Mouse (Mus musculus): ENCODE data around the gene Olfr275. TPM values are rescaled to one million over a fixed set of nuclear protein-coding genes. Genes with fewer than 3 reads are reported as not detected.
"Not testable (repeated sequence)": the region's sequence is repeated elsewhere in the genome, so short reads cannot be mapped to it uniquely, and the experiment has no call there.

Olfr275 gene
- not detected in 2 replicates for polyA plus RNA-seq (2016; fragmentation: Nextera tagmentation; extraction: Ambion mirVana)

- H3K36me3 ChIP-seq: no peaks in the 10 kb centered on the region
- H3K27ac ChIP-seq: no peak within 1 kb of the TSS
- WGBS: 80% methylated on average over 2 of the region's 2 CpGs
- H3K27me3 ChIP-seq (ENCODE audit: insufficient read depth, poor library complexity, severe bottlenecking): no peaks in the 10 kb centered on the region
- H3K4me3 ChIP-seq: no peak within 1 kb of the TSS
- H3K9me3 ChIP-seq: no peaks in the 10 kb centered on the region
- no peaks in the 10 kb centered on the region for H3K4me1 ChIP-seq
- DNase-seq (ENCODE audit: low spot score): no peak
Observed at GRCm38 (mm10) chr4:52814304-52814703, at the start of gene Olfr275. Gene Olfr275 (plus strand): TSS chr4:52814604.

GRCm38 (mm10) chr4:52765612-52766011 lies 48.8 kb upstream of the Olfr275 start:
- no peak for DNase-seq (ENCODE audit: low spot score)
- no peaks in the 10 kb centered on the region for H3K27me3 ChIP-seq (ENCODE audit: insufficient read depth, poor library complexity, severe bottlenecking)
- 84% methylated on average over 6 of the region's 6 CpGs for WGBS

GRCm38 (mm10) chr4:52772186-52772585 lies 42.2 kb upstream of the Olfr275 start:
- DNase-seq (ENCODE audit: low spot score): no peak
- Histone ChIP-seq H3K4me3 (no peak overlapping the region), H3K36me3 (no peaks in the 10 kb centered on the region), H3K9me3 (no peaks in the 10 kb centered on the region), H3K4me1 (no peaks in the 10 kb centered on the region), H3K27ac (no peak overlapping the region), H3K27me3 (ENCODE audit: insufficient read depth, poor library complexity, severe bottlenecking) (no peaks in the 10 kb centered on the region)
- 80% methylated on average over 5 of the region's 5 CpGs for WGBS

More at GRCm38 (mm10) chr4:52765612-52766011, 48.8 kb upstream of the Olfr275 start:
- no peak overlapping the region for H3K4me3 ChIP-seq
- H3K4me1 ChIP-seq: no peaks in the 10 kb centered on the region
- H3K27ac ChIP-seq: no peak overlapping the region
- no peaks in the 10 kb centered on the region for H3K36me3 ChIP-seq
- no peaks in the 10 kb centered on the region for H3K9me3 ChIP-seq

- no peak overlapping the region for H3K4me3 ChIP-seq
- DNase-seq (ENCODE audit: low spot score): no peak
- WGBS: 40% methylated on average over 3 of the region's 3 CpGs
- H3K4me1 ChIP-seq: no peaks in the 10 kb centered on the region
- H3K9me3 ChIP-seq: no peaks in the 10 kb centered on the region
- no peaks in the 10 kb centered on the region for H3K36me3 ChIP-seq
- no peak overlapping the region for H3K27ac ChIP-seq
- H3K27me3 ChIP-seq (ENCODE audit: insufficient read depth, poor library complexity, severe bottlenecking): no peaks in the 10 kb centered on the region
Observed at GRCm38 (mm10) chr4:52800013-52800412, 14.4 kb upstream of the Olfr275 start.

GRCm38 (mm10) chr4:52811871-52812270 lies 2.5 kb upstream of the Olfr275 start:
- no peaks in the 10 kb centered on the region for H3K36me3 ChIP-seq
- H3K27ac ChIP-seq: no peak overlapping the region
- no peaks in the 10 kb centered on the region for H3K9me3 ChIP-seq
- no peaks in the 10 kb centered on the region for H3K4me1 ChIP-seq
- no peak overlapping the region for H3K4me3 ChIP-seq
- 37% methylated on average over 2 of the region's 2 CpGs for WGBS
- H3K27me3 ChIP-seq (ENCODE audit: insufficient read depth, poor library complexity, severe bottlenecking): no peaks in the 10 kb centered on the region
- no peak for DNase-seq (ENCODE audit: low spot score)

- Histone ChIP-seq H3K9me3 (no peaks in the 10 kb centered on the region), H3K4me1 (no peaks in the 10 kb centered on the region), H3K27me3 (ENCODE audit: insufficient read depth, poor library complexity, severe bottlenecking) (no peaks in the 10 kb centered on the region), H3K36me3 (no peaks in the 10 kb centered on the region), H3K27ac (no peak overlapping the region), H3K4me3 (no peak overlapping the region)
- no peak for DNase-seq (ENCODE audit: low spot score)
- 90% methylated on average over 11 of the region's 11 CpGs for WGBS
Observed at GRCm38 (mm10) chr4:52821375-52821774, 7.0 kb downstream of the Olfr275 start.

GRCm38 (mm10) chr4:52845411-52845810 lies 31.0 kb downstream of the Olfr275 start:
- not testable (repeated sequence) for H3K9me3 ChIP-seq; H3K27me3 ChIP-seq (ENCODE audit: insufficient read depth, poor library complexity, severe bottlenecking); DNase-seq (ENCODE audit: low spot score); H3K27ac ChIP-seq; H3K36me3 ChIP-seq; H3K4me1 ChIP-seq; H3K4me3 ChIP-seq
- 28% methylated on average over 1 of the region's 1 CpGs for WGBS

GRCm38 (mm10) chr4:52849039-52849635 lies 34.7 kb downstream of the Olfr275 start:
- WGBS: 65% methylated on average over 4 of the region's 4 CpGs
- Histone ChIP-seq H3K4me1 (no peaks in the 10 kb centered on the region), H3K36me3 (no peaks in the 10 kb centered on the region)

GRCm38 (mm10) chr4:52849672-52850071 lies 35.3 kb downstream of the Olfr275 start:
- WGBS: 85% methylated on average over 5 of the region's 5 CpGs
- H3K27me3 ChIP-seq (ENCODE audit: insufficient read depth, poor library complexity, severe bottlenecking): no peaks in the 10 kb centered on the region
- DNase-seq (ENCODE audit: low spot score): no peak
- H3K4me3 ChIP-seq: no peak overlapping the region
- no peaks in the 10 kb centered on the region for H3K4me1 ChIP-seq
- H3K9me3 ChIP-seq: no peaks in the 10 kb centered on the region
- H3K36me3 ChIP-seq: no peaks in the 10 kb centered on the region
- no peak overlapping the region for H3K27ac ChIP-seq

More at GRCm38 (mm10) chr4:52849039-52849635, 34.7 kb downstream of the Olfr275 start:
- Histone ChIP-seq H3K27ac (no peak overlapping the region), H3K9me3 (no peaks in the 10 kb centered on the region), H3K27me3 (ENCODE audit: insufficient read depth, poor library complexity, severe bottlenecking) (no peaks in the 10 kb centered on the region), H3K4me3 (no peak overlapping the region)
- DNase-seq (ENCODE audit: low spot score): no peak

- Histone ChIP-seq H3K4me3 (no peak within 1 kb of the TSS), H3K27ac (no peak within 1 kb of the TSS), H3K9me3 (no peaks in the 10 kb centered on the region), H3K27me3 (ENCODE audit: insufficient read depth, poor library complexity, severe bottlenecking) (no peaks in the 10 kb centered on the region), H3K4me1 (no peaks in the 10 kb centered on the region), H3K36me3 (no peaks in the 10 kb centered on the region)
- no peak for DNase-seq (ENCODE audit: low spot score)
- WGBS: 80% methylated on average over 1 of the region's 1 CpGs
Observed at GRCm38 (mm10) chr4:52859136-52859535, 44.7 kb downstream of the Olfr275 start, which contains the start of gene Olfr273. Gene Olfr273 (minus strand): TSS chr4:52859236.

- no peaks in the 10 kb centered on the region for H3K9me3 ChIP-seq
- no peaks in the 10 kb centered on the region for H3K27me3 ChIP-seq (ENCODE audit: insufficient read depth, poor library complexity, severe bottlenecking)
- H3K27ac ChIP-seq: no peak overlapping the region
- no peaks in the 10 kb centered on the region for H3K4me1 ChIP-seq
- H3K36me3 ChIP-seq: no peaks in the 10 kb centered on the region
- no peak for DNase-seq (ENCODE audit: low spot score)
- H3K4me3 ChIP-seq: no peak overlapping the region
- 89% methylated on average over 9 of the region's 9 CpGs for WGBS
Observed at GRCm38 (mm10) chr4:52864156-52864555, 49.8 kb downstream of the Olfr275 start.
